Mouse (Mus musculus) fibroblast of lung, adult 2 months (primary cell): ENCODE measurements around the gene Cir1.

Experiments
- DNase-seq: peaks from one replicate; pipeline ENCODE4 v3.0.0-alpha.2; 2011; ENCODE audit warnings: low read depth

Cir1 gene

DNA sequence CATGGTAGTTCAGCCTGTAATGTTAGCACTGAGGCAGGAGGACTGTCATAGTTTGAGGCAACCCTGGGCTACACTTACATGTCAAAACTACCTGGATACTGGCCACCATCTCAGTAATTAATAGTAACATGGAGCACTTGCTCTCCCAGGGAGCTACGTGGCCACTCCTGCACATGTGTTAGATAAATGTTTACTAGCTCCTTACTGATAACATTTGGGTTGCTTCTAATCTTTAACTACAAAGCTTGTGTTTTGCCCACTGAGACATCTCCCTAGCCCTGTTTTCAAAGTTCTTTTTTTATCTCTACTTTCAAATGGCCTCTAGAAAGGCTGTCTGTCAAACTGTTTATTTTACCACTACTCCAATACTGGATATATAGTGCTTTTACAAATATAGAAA is 10.5 kb downstream of the Cir1 start:
- no peak for DNase-seq

DNA sequence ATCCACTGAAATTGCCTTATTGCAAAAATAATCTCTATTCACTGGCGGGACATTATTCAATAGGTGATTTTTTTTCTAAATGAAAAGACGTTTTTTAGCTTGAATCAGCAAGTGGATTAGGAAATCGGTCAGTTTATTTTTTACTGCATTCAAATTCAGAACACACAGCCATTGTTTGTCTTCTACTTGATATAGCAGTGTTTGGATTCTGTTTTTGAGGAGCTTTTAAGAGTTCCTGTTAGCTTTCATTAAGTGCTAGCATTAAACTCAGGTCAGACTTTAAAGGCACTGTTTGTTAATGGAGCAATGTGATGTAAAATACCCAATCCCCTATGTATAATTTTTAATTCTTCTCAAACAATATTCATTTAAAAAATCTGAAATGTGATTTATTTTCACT is 13.7 kb downstream of the Cir1 start:
- no peak for DNase-seq

- no peak for DNase-seq
Measured at GRCm38 (mm10) chr2:73298154-73298553, 14.3 kb downstream of the Cir1 start.

- no peak for DNase-seq
Measured at GRCm38 (mm10) chr2:73295023-73295422, 17.5 kb downstream of the Cir1 start.

- no peak for DNase-seq
Measured at GRCm38 (mm10) chr2:73291130-73291529, 21.4 kb downstream of the Cir1 start.

DNA sequence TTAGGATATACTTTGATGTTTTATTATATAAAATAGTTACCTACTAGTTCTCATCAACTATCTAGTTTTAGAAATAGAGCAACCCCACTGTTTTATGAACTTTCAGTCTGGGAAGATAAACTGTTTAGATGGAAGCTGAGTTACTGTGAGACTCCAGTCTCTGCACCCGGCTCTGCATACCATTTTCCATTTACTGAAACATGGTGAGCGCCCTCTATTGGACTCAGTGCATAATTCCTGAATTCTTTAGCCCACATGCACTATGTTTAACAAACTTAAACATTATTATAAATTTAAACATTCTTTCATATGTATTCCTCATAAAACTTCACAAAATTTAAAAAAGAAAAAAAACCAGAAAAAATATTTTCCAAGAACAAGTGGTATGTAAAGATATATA is 26.9 kb downstream of the Cir1 start:
- DNase-seq = no peak

DNA sequence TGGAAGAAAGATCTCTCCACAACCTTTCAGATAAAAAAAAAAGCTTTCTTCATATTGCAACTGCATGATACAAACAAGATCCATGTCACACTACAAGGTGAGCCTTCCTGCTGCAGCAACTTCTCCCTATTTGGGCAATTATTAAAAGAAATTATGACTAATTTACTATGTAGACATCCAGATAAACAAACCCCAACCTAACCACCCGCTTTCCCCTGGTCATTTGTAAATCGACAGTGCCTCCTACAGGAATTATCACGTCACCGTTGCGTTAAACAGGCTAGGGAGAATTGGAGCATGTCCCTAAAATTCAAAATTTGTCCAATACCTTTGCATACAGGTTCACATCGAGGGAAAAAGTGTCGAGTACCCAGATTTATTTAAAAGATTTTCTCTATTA is 30.8 kb downstream of the Cir1 start:
- DNase-seq = no peak

DNA sequence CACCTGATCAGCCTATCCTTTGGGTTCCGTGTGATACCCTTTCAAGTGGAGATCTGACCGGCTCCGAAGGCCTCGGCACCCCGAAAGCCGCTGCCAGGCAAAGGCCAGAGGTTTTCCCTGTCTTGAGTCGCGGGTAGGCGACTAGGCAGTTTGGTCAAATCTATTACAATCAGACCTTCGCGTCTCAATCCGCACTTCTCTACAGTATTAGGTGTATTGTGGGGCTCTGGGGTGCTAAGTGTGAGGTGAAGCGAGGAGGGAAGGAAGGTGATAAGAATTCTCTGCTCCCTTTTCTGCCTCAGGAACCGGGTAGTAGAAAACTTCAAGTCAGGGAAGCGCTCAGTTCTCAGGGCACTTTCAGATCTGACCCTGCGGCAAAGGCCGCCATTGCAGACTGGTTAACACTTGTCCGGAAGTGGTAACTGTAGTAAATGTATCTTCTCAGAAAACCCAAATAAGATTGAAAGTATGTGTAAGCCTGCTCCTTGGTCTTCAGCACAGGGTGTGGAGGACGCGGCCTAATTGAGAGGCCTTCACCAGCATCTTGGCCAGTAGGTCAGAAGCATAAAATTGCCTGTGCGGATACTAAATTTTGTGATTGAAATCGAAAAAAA is 31.3 kb downstream of the Cir1 start:
- no peak for DNase-seq

GRCm38 (mm10) chr2:73280356-73281047 is 32.0 kb downstream of the Cir1 start:
- no peak for DNase-seq

DNA sequence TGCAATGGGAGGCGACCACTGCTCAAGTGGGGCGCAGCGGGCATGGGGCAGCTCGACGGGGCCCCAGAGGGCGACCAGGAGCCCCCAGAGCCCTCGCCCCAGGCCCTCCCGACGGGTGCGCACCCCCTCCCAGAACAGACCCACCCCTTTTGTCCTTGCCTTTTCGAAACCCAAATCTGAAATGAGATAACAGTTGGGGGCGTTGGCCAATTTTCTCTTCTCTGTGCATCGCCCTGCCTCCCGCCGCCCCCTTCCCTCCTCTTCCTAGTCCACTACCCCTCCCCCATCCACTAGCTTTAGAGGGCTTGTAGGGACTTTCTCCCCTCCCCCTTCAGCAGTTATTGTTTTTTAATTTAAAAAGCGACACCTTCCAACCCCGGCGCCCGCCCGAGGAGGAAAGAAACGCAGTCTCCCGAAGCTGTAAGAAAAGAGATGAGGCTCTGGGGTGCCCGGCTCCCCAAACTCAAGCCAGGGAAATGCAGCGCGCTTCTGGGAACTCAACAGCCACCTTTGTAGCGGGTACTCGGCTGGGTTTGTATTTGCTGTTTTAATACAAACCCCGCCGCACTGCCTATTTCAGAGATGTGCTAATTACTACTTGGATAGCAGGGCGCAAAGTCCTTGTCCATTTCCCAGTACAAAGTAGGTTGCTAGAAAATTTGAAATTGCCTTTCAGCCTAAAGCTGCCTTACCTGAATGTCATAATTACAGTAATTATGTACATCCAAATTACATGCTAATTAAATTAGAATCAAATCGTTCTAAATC is 33.0 kb downstream of the Cir1 start:
- no peak for DNase-seq

GRCm38 (mm10) chr2:73278869-73279268 is 33.6 kb downstream of the Cir1 start:
- no peak for DNase-seq

DNA sequence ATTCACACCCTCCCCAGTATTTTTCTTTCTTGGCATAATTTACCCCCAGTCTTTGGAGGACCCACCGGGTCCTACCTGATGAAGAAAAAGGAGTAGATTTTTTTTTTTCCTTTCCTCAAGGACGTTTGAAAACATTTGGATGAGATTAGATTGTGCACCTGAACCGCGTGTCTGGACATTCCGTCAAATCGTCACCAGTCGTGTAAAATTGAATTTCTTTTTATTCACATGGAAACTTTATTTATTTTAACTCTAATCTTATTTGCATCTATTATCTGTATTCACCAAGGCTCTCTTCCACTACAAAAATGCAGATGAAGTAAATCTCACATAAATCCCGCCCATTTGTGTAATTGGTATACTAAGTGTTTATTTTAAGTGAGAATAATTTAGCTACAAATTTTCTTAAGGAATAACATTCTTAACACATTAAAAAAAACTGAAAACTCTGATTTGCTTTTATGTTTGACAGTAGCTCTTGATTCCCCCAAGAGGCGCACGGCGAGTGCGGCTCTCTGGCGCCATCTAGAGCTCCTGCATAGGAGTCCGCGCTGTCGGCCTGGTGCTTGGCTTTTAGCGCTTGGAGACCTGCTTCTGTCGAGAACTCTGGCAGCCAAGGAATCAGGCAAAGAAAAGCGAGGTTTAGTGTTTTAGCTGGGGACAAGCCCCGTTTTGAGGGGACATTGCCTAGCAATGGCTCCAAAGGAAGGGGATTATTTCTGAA is 34.2 kb downstream of the Cir1 start:
- peak; percentile 66 for DNase-seq

DNA sequence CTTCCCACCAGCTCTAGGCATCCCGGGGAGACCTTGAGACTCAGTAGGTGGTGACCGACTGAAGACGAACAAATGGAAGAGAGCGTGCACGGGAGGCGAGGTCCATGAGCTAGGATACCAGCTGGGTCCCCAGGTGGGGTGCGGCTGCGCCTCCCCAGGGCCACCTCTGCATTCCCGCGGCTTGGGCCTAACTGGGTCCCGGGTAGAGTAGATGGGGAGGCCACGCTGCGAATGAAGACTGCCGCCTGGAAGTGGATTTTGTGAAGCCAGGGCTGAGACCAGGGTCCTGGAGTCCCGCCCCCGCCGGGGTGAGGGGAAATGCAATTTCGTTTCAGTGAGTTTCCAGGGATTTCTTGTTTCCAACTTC is 34.8 kb downstream of the Cir1 start:
- no peak for DNase-seq

DNA sequence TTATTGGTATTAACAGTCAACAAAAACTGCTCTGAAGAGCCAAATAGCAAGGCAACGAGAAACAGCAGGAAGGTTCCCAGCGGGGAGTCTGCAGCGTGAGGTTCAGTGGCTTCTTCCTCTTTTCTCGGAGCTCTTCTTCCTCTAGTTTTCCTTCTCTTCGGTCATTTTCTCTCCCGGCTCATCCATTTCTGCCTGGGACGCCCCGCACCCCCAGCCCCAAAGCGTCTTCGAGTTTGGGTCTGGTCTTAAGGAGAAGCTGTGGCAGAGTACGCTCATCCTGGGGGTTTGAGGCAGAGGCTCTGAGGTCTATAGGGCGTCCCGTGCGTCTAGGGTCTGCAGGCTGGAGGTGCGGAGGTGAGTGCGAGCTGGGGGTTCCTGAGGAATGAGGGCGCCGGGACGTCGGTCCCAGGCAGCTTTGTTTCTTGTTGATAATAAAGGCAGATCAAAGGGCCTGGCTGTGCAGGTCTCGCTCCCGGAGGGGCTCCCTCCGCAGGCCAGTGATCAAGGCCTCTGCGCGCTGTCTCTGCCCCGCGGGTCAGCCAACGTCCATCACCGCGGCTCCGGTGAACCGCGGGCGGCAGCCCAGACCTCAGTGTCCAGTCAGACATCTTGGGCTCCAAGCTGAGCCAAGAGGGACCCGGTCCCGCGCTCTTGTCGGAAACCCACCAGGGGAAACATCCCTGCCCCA is 35.3 kb downstream of the Cir1 start:
- no peak for DNase-seq

DNA sequence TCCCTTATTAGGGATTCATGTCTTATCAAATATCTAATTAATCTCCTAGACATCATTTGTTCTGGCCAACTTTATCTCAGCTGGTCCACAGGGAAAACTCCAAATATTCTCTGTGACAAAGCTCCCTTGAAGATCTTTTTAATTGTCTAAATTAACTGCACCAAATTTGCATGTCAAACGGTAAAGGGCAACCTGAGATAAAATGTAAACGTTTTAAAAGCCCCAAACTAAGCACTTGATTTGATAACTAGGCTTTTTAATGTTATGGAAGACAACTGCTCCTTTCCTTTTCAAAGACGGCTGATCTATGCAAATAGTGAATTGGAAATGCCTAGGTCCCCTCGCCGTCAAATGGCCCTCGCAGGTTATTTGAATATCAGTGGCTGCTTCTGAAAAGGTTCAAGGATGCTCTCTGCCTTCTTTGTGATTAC is 36.3 kb downstream of the Cir1 start:
- DNase-seq = no peak

DNA sequence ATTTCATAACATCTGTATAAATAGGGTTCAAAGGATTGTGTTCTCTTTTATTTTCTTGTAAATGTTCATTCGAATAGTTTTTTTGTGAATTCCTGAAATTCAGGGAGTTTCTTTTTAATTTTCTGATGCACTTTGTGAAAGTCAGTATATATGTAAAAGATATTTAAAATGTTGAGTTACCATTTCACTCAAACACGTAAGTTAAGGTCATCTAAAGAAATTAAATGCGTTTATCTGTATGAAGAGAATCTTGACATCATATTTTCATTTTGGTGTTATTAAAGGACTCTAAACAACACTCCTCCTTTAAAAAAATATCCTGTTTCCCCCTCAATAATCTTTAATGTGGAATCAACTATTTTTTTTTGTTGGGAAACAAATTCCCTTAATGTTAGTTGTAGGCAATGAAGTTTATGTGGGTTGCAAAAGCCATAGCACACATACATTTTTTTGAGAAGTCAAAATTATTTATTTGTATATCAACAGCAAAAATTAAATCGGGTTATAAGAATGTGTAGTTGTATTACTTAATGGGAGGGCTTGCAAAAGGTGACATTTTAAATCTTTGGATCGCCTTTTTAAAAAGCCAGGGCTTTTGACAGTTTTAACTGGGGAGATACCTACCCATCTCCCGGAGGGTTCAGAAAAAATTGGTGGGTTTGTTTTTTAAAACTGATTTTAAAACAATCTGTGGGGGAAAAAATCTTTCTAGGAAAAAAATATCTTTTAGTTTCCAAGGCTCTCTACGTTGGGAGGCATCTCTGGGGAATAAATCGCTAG is 37.0 kb downstream of the Cir1 start:
- no peak for DNase-seq

GRCm38 (mm10) chr2:73274119-73274920 is 38.2 kb downstream of the Cir1 start:
- no peak for DNase-seq

- DNase-seq = no peak
Measured at GRCm38 (mm10) chr2:73273249-73274118, 39.0 kb downstream of the Cir1 start.
